Mouse (Mus musculus) B cell, adult (primary cell): ENCODE results near the gene Pdxdc1. TPM values are rescaled to one million over a fixed set of nuclear protein-coding genes. Genes with fewer than 3 reads are reported as not detected.

Source experiments
- total RNA-seq: library from RNA; stranded (reverse); gene quantifications from 4 replicates; pipeline ENCODE4 v1.2.4, GENCODE M21; 2023; ENCODE audit not compliant: inconsistent age

The Pdxdc1 gene
- total RNA-seq: 65.4 to 77.9 TPM (median 72.5 TPM) in 4 replicates

DNA sequence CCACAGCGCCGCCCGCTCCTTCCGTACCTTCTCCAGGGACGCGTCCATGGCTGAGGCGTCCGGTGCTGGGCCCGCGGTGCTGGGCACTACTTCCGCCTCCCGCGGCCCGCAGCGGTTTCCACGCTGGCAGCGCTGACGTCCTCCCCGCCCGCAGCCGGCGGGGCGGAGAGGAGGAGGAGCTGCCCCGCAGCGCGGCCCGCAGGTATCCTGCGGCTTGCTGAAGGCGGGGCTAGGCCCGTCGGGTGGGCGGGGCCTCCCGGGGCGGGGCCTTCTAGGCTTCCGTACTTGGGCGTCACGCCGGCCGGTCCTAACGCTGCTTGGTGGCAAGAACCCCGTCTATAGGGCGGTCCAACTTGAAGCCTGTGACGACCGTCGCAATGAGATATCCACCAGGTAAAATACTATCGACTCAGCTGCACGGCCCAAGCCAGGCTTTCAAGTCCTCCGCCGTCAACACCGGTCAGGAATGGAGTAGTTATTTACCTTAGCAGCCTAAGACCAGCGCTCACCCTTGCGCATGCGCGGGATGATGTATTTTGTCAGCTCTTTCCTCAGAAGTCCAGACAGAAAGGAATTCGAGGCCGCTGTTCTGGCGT is at the start of gene Pdxdc1, which contains the start of gene Mpv17l:
Pdxdc1 (minus strand) TSS at position 244 of the 596 bp plus-strand sequence.
Mpv17l (plus strand) TSS at position 274 of the 596 bp plus-strand sequence.

GRCm38 (mm10) chr16:13818560-13819393 is 84.2 kb downstream of the Pdxdc1 start, which contains the start of gene Ntan1:
Gene Ntan1 (plus strand): TSS chr16:13818845.

Other genes starting within 250 kb of the Pdxdc1 start
- gene Parn, start 235.0 kb downstream of the Pdxdc1 start, total RNA-seq: 41.8 to 49.7 TPM (median 43.9 TPM) in 4 replicates
- gene Bfar, start 231.3 kb downstream of the Pdxdc1 start, total RNA-seq: 55.5 to 65.3 TPM (median 62.5 TPM) in 4 replicates
- gene 3110001I22Rik, start 231.2 kb downstream of the Pdxdc1 start, total RNA-seq: 23.3 to 26.8 TPM (median 23.9 TPM) in 4 replicates
- gene Pla2g10, start 172.1 kb downstream of the Pdxdc1 start, total RNA-seq: not detected in 4 replicates
- gene Rrn3, start 122.4 kb downstream of the Pdxdc1 start, total RNA-seq: 37.3 to 40.3 TPM (median 39.2 TPM) in 4 replicates
- 166 to 185 TPM (median 173 TPM) in 4 replicates for gene Ntan1, start 84.3 kb downstream of the Pdxdc1 start, total RNA-seq
- gene Mpv17l, start within 50 bp of the Pdxdc1 start, total RNA-seq: 1.0 to 1.6 TPM (median 1.4 TPM) in 4 replicates
- not detected in 4 replicates for gene 2900011O08Rik, start 83.5 kb upstream of the Pdxdc1 start, total RNA-seq
- gene Ifitm7, start 83.8 kb upstream of the Pdxdc1 start, total RNA-seq: not detected in 4 replicates